Mouse (Mus musculus) heart, embryonic 13.5 days (tissue): ENCODE measurements around the gene Smc3. TPM values are rescaled to one million over a fixed set of nuclear protein-coding genes. Genes with fewer than 3 reads are reported as not detected.

ENCODE experiments used
- ATAC-seq: fragments of 200-750 bp; cut with Nextera tagmentation; 2 replicates; pipeline ENCODE4 v1.8.0; 2017; ENCODE audit warnings: moderate TSS enrichment; ENCODE audit not compliant: insufficient number of reproducible peaks, low FRiP score, low TSS enrichment; ENCODE audit errors: extremely low read depth
- H3K27ac ChIP-seq: fragments of 300-500 bp; sonication (generic); replicated peaks from 2 replicates; pipeline ENCODE4 v1.5.1; 2015; ENCODE audit warnings: moderate library complexity, mild to moderate bottlenecking, inconsistent platforms
- H3K27me3 ChIP-seq: fragments of 300-500 bp; sonication (generic); replicated peaks from 2 replicates; pipeline ENCODE4 v1.6.1; 2015; ENCODE audit warnings: mild to moderate bottlenecking, inconsistent platforms
- H3K36me3 ChIP-seq: fragments of 300-500 bp; sonication (generic); 2 replicates; pipeline ENCODE4 v1.6.1; 2015; ENCODE audit warnings: mild to moderate bottlenecking, inconsistent platforms
- H3K4me1 ChIP-seq: fragments of 300-500 bp; sonication (generic); 2 replicates; pipeline ENCODE4 v1.6.1; 2015; ENCODE audit warnings: inconsistent platforms
- H3K4me2 ChIP-seq: fragments of 300-500 bp; sonication (generic); 2 replicates; pipeline ENCODE4 v1.6.1; 2015; ENCODE audit warnings: inconsistent platforms, mild to moderate bottlenecking, moderate library complexity
- H3K4me3 ChIP-seq: fragments of 300-500 bp; sonication (generic); 2 replicates; pipeline ENCODE4 v1.5.1; 2015; ENCODE audit warnings: moderate library complexity, mild to moderate bottlenecking, inconsistent platforms
- H3K9ac ChIP-seq: fragments of 300-500 bp; sonication (generic); 2 replicates; pipeline ENCODE4 v1.6.1; 2015; ENCODE audit warnings: inconsistent platforms, mild to moderate bottlenecking, moderate library complexity
- H3K9me3 ChIP-seq: fragments of 300-500 bp; sonication (generic); 2 replicates; pipeline ENCODE4 v1.6.1; 2016; ENCODE audit warnings: inconsistent platforms
- WGBS: fragments of 180-500 bp; shearing (Covaris S2); methylation state at CpG from one replicate; pipeline ENCODE4 v1.1.7; 2015; ENCODE audit warnings: mixed read lengths; 5-methylcytosine and 5-hydroxymethylcytosine counted together
- polyA plus RNA-seq: library from polyadenylated mRNA; unstranded; fragments of >200 nt; fragmentation: Nextera tagmentation; extraction: Ambion mirVana; gene quantifications from 2 replicates; pipeline ENCODE4 v1.2.1, GENCODE M21; 2015

Smc3 gene
- polyA plus RNA-seq, 1 experiment from 2014 or later = 38.3 TPM

DNA sequence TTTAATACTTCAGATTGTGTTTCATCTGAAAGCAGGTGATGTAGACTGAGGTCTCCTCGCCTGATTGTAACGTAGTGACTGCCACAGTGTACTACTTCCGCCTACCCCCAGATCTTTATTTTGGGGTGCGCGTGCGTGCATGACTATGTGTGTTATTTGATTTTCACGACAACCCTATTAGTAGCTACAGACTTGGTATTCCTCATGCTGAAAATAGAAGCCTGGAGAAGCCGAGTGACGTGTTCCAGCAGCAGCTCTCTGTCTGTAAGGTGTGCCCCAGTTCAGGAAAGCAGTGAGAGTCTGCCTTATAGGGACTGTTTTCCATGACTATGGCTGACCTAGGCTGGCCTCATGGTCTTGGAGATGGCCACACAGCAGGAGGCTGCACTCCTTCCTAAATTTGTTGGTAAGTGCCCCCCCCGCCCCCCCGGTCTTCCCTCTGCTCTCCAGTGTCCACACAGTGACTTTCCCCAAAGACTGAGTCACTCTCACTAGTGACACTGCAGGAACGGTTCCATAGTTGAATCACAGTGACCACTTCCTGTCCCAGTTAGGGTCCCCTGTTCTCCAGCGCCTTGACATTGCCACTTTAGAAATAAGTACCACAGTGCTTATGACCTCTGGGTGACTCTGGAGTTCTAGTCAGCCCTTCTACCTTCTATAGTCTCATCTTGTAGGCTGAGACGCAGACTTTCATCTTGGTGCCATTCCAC, 34.5 kb upstream of the Smc3 start:
- H3K9me3 ChIP-seq = 0 out of 2 replicates have a peak, but pooled peaks cover 4% of the 10 kb centered on the region
- no peaks in the 10 kb centered on the region for H3K27me3 ChIP-seq
- H3K4me3 ChIP-seq = no peak overlapping the region
- peaks cover 17% of the 10 kb centered on the region for H3K4me1 ChIP-seq
- no peak overlapping the region for H3K27ac ChIP-seq
- 68% methylated on average over 14 of the region's 14 CpGs for WGBS
- no peak for ATAC-seq
- H3K36me3 ChIP-seq = no peaks in the 10 kb centered on the region
- no peak overlapping the region for H3K4me2 ChIP-seq
- H3K9ac ChIP-seq = no peak overlapping the region

DNA sequence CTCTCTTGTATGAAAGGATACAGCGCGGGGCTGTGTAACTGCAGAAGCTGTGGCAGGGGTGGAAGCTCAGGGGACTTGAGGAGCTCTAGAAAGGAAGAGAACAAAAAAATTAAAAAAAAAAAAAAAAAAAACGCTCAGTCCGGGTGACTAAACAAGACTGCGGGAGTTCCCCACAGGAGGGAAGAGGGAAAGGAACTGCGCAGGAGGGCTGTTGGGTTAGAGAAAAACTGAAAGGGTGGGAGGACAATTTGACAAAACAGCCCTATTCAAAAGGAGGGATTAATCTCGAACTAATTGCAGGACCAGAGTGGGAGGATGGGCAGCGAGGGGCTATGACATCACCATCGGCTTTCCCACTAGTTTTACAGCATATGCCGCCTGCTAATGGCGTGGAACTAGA, 32.3 kb upstream of the Smc3 start:
- Histone ChIP-seq H3K4me3 (no peak overlapping the region), H3K9ac (no peak overlapping the region), H3K4me2 (no peak overlapping the region), H3K27me3 (no peaks in the 10 kb centered on the region), H3K9me3 (0 out of 2 replicates have a peak, but pooled peaks cover 4% of the 10 kb centered on the region), H3K36me3 (no peaks in the 10 kb centered on the region), H3K27ac (no peak overlapping the region), H3K4me1 (peaks cover 38% of the 10 kb centered on the region)
- 52% methylated on average over 11 of the region's 11 CpGs for WGBS
- no peak for ATAC-seq

DNA sequence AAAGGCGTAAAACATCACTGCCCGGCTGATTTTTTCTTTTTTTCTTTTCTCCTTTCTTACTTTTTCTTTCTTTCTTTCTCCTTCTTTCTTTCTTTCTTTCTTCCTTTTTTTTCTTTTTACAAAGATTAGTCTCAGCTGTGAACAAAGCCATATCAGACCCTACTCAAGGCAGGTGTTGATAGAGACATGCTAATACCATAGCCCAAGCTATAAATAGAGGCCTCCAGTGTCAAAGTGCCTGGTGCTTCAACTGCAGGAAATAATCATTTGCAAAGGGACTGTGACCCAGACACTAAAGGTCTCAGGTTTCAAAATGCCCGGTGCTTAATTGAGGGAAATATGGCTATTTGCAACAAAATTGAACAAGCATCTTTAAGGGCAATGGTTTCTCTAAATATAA, 31.6 kb upstream of the Smc3 start:
- 64% methylated on average over 3 of the region's 3 CpGs for WGBS
- H3K27ac ChIP-seq = no peak overlapping the region

DNA sequence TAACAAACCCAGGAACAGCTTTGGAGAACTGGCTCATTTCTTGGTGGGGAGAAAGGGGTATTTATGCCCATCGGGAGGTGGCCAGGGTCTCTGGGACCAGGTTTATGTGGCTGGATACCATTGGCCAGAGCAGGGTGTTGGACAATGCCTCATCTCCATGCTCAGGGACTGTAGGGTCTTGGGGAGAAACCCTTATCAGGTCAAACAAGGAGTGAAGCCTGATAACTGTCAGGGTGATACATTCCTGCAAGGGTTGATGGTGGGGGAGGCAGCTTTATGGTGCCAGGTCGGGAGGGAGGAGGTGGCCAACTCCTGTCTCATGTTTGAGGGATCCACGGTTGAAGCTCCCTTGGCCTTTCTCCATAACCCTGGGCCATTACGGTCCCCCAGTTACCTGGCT, 29.1 kb upstream of the Smc3 start:
- no peak for ATAC-seq
- H3K4me3 ChIP-seq = no peak overlapping the region
- H3K4me1 ChIP-seq = peaks cover 57% of the 10 kb centered on the region
- no peak overlapping the region for H3K27ac ChIP-seq
- H3K36me3 ChIP-seq = no peaks in the 10 kb centered on the region
- no peak overlapping the region for H3K9ac ChIP-seq
- 0 out of 2 replicates have a peak, but pooled peaks cover 4% of the 10 kb centered on the region for H3K9me3 ChIP-seq
- H3K27me3 ChIP-seq = no peaks in the 10 kb centered on the region
- WGBS = 45% methylated on average over 4 of the region's 4 CpGs
- no peak overlapping the region for H3K4me2 ChIP-seq

More for the DNA sequence above, 31.6 kb upstream of the Smc3 start:
- ATAC-seq = no peak
- Histone ChIP-seq H3K36me3 (no peaks in the 10 kb centered on the region), H3K27me3 (no peaks in the 10 kb centered on the region), H3K4me1 (peaks cover 42% of the 10 kb centered on the region), H3K4me2 (no peak overlapping the region), H3K9me3 (0 out of 2 replicates have a peak, but pooled peaks cover 4% of the 10 kb centered on the region), H3K9ac (no peak overlapping the region), H3K4me3 (no peak overlapping the region)

DNA sequence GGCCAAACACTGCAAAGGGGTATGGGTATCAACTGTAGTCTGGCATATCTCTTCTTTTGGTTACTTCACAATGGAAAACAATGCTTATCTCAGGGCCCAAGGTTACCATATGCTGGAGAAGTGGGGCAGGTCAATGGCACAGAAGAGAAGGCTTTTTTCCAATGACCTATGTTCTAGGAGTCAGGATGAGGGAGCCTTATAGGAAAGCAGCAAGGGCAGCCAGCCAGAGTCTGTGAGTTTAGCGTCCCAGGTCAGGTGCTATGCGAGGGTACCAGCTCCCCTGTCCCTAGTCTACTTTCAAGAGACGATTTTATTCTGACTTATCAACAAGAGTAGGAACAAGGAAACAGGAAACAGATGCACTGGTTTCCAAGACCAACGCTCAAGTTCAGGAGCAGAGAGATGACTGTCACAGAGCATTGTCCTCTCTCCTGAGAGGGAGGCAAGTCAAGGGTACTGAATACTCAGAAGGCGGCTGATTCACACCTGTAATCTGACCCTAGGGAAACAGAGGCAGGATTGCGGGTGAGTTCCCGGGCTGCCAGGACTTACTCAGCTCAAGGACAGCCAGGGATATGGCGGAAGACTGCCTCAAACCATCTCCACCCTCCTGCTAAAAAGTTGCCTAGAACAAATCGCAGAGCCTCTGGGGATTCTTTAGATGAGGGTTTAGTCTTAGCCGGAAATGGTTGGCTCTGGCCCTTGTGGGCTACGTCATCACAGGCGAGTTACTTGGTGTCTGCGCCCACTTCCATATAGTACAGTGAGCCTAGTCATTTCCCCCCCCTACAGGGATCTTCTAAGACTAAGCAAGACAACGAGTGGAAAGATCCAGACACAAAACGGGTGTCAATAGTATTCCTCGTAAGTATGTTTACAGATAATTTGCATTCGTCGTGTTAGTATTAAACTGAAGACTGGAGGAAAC, 28.4 kb upstream of the Smc3 start:
- no peak for ATAC-seq
- Histone ChIP-seq H3K36me3 (no peaks in the 10 kb centered on the region), H3K9ac (no peak overlapping the region), H3K4me1 (peaks cover 62% of the 10 kb centered on the region), H3K9me3 (0 out of 2 replicates have a peak, but pooled peaks cover 4% of the 10 kb centered on the region), H3K27ac (no peak overlapping the region; the same call in 1 of the 2 replicates), H3K4me2 (no peak overlapping the region), H3K27me3 (no peaks in the 10 kb centered on the region), H3K4me3 (no peak overlapping the region)
- WGBS = 66% methylated on average over 18 of the region's 18 CpGs

DNA sequence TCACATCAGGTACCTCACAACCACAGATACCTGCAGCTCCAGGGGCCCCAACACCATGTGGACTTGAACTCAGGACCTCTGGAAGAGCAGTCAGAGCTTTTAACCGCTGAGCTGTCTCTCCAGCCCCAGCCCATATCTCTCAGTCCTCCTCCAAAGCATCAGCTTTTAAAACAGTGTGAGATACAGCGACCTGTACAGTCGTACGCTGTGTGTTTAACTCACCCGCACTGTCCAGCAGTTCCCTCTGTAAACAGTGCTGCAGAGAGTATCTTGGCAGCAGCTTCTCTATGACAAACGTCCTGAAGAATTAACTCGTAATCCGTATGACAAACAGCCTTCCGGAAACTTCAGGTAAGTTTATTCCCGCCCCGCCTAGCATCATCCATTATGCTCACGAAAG, 27.6 kb upstream of the Smc3 start:
- peaks cover 71% of the 10 kb centered on the region for H3K4me1 ChIP-seq
- no peak overlapping the region for H3K9ac ChIP-seq
- no peaks in the 10 kb centered on the region for H3K36me3 ChIP-seq
- H3K27ac ChIP-seq = peak overlapping the region; percentile 39; the same call in 1 of the 2 replicates
- no peaks in the 10 kb centered on the region for H3K27me3 ChIP-seq
- ATAC-seq = no peak
- H3K4me2 ChIP-seq = no peak overlapping the region
- no peaks in the 10 kb centered on the region for H3K9me3 ChIP-seq
- 72% methylated on average over 12 of the region's 12 CpGs for WGBS
- H3K4me3 ChIP-seq = no peak overlapping the region

DNA sequence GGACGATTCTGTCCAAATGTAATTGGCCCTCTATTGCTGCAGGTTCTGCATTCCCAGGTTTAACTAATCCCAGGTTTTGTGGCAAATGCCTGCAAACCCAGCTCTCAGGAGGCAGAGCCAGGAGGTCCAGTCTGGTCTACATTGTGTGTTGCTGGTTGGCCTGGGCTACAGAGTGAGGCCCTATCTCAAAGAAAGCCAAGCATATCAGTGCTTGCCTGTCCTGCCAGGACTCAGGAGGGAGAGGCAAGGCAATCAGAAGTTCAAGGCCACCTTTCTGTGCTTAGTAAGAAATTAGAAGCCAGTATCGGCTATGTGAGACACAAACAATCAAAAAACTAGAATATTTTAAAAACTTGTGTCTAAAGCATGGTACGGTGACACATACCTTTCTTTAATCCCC, 27.0 kb upstream of the Smc3 start:
- Histone ChIP-seq H3K27ac (no peak overlapping the region), H3K27me3 (no peaks in the 10 kb centered on the region), H3K9me3 (no peaks in the 10 kb centered on the region), H3K9ac (no peak overlapping the region), H3K4me3 (no peak overlapping the region), H3K4me1 (peaks cover 68% of the 10 kb centered on the region), H3K36me3 (no peaks in the 10 kb centered on the region), H3K4me2 (no peak overlapping the region)
- no peak for ATAC-seq
- WGBS = 76% methylated on average over 3 of the region's 3 CpGs

DNA sequence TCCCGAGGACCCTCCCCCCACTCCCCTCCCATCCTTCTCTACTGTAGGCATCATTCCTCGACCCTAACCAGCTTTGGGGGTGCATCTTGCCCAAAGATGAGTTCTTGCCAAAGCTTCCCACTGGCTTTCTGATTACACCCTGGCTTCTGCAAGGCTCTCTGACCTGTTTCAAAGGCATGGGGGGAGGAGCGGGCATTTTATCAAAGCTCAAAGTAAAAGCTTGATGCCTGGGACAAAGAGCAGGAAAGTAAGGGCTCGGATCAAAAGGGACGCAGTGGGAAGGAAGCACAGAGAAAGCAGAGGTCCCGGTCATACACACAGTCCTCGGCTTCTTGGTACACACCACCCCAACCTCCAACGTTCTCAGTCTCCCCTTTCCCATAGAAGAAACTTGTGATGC, 26.1 kb upstream of the Smc3 start:
- Histone ChIP-seq H3K27me3 (no peaks in the 10 kb centered on the region), H3K27ac (no peak overlapping the region), H3K4me3 (no peak overlapping the region), H3K9me3 (no peaks in the 10 kb centered on the region), H3K36me3 (no peaks in the 10 kb centered on the region), H3K4me2 (no peak overlapping the region), H3K9ac (no peak overlapping the region), H3K4me1 (peaks cover 63% of the 10 kb centered on the region)
- WGBS = 47% methylated on average over 8 of the region's 8 CpGs
- ATAC-seq = no peak

DNA sequence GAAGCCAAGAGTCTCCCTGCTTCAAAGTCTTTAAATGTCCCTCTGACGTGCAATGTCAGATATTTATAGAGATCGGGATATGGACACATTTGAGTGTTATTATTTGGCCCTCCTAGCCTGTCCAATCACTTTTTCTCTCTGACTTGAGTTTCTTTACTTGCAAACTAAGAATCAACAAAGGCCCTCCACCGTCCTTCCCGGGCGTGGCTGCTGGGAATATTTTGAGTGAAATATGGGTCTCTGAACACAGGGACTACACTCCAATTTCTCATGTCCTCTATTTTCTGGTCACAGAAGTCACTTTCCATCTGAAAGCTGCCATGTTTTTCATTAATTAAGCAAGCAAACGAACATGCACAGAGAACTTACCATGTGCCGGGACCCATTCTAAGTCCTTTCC, 25.7 kb upstream of the Smc3 start:
- H3K27me3 ChIP-seq = no peaks in the 10 kb centered on the region
- H3K9me3 ChIP-seq = no peaks in the 10 kb centered on the region
- no peak overlapping the region for H3K27ac ChIP-seq
- no peak overlapping the region for H3K4me3 ChIP-seq
- H3K36me3 ChIP-seq = no peaks in the 10 kb centered on the region
- H3K9ac ChIP-seq = no peak overlapping the region
- no peak for ATAC-seq
- H3K4me2 ChIP-seq = no peak overlapping the region
- peaks cover 63% of the 10 kb centered on the region for H3K4me1 ChIP-seq
- WGBS = 79% methylated on average over 7 of the region's 7 CpGs

DNA sequence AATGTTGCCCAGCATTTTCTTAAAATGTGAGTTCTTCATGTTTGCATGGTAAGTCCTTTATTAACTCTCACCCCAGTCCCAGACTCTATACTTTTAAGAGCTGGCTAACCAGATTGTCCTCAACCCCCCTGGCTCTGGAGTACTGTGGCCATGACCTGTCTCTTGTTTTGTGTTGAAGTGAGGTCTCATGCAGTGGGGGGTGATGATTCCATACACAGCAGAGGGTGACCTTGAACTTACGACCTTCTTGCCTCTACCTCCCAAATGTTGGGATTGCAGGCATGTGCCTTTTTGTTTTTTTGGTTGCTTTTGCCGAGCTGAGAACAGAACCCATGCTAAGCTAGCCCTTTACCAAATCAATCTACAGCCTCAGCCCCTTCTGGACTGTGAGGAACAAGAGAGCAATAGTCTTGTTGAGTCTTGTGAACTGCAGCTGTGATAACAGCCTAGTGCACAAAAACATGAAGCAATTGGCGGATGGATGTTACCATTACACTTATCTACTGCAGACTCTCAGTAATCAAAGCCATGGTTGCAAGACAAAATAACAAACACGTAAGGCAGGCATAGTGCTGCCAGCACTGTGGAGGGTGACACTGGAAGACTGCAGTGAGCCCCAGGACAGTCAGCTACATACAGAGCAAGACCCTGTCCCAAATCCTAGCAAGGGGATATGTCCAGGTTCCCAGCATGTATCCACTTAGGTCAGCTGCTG, 24.7 kb upstream of the Smc3 start:
- Histone ChIP-seq H3K4me3 (no peak overlapping the region), H3K27me3 (no peaks in the 10 kb centered on the region), H3K4me1 (peaks cover 63% of the 10 kb centered on the region), H3K4me2 (peak overlapping the region; percentile 46; the same call in 1 of the 2 replicates), H3K36me3 (no peaks in the 10 kb centered on the region), H3K9ac (no peak overlapping the region), H3K27ac (peak overlapping the region; percentile 39; the same call in 1 of the 2 replicates), H3K9me3 (no peaks in the 10 kb centered on the region)
- no peak for ATAC-seq
- WGBS = 50% methylated on average over 4 of the region's 4 CpGs

DNA sequence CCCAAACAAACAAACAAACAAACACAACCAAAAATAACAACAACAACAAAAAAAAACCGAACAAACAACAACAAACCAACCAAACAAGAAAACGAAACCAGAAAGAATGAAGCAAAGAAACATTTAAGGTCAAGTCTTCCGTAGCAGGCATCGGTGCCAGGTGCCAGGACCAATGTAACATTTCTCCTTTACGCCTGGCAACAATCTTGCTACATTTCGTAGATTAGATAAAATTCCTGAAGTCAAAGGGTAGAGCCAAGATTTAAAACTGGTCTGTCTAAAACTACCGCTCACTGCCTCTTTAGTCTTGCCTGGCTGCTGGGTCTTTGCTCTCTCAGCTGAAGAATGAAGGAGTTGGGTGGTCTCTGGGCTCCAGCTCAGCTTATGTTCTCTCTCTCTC, 24.1 kb upstream of the Smc3 start:
- 34% methylated on average over 7 of the region's 7 CpGs for WGBS
- Histone ChIP-seq H3K4me3 (peak overlapping the region; percentile 11; the same call in 1 of the 2 replicates), H3K9me3 (no peaks in the 10 kb centered on the region), H3K27ac (peak overlapping the region; percentile 39; the same call in 1 of the 2 replicates), H3K36me3 (no peaks in the 10 kb centered on the region), H3K4me1 (peaks cover 60% of the 10 kb centered on the region), H3K27me3 (no peaks in the 10 kb centered on the region), H3K4me2 (peak overlapping the region; percentile 46; the same call in 1 of the 2 replicates), H3K9ac (peak overlapping the region; percentile 28; the same call in 1 of the 2 replicates)
- no peak for ATAC-seq
